Mouse (Mus musculus) thymus, adult 2 months (tissue): Measurements from ENCODE around the gene Dner. TPM values are rescaled to one million over a fixed set of nuclear protein-coding genes. Genes with fewer than 3 reads are reported as not detected.

Experiments
- DNase-seq: peaks from one replicate; pipeline ENCODE4 v3.0.0; 2021
- H3K27ac ChIP-seq: fragments of 200-500 bp; 2 replicates; pipeline ENCODE4 v1.5.1; 2012; ENCODE audit warnings: low read length, control low read depth; ENCODE audit not compliant: control insufficient read depth, insufficient read depth
- H3K27me3 ChIP-seq: fragments of 200-500 bp; 2 replicates; pipeline ENCODE4 v1.6.1; 2012; ENCODE audit warnings: mild to moderate bottlenecking, low read length, moderate library complexity, mixed read lengths; ENCODE audit not compliant: control insufficient read depth, insufficient read depth
- H3K36me3 ChIP-seq: fragments of 200-500 bp; 2 replicates; pipeline ENCODE4 v1.6.1; 2012; ENCODE audit warnings: mild to moderate bottlenecking, low read length, moderate library complexity; ENCODE audit not compliant: control insufficient read depth, insufficient read depth
- H3K4me1 ChIP-seq: fragments of 200-500 bp; replicated peaks from 2 replicates; pipeline ENCODE4 v1.6.1; 2012; ENCODE audit warnings: low read length; ENCODE audit not compliant: control insufficient read depth, insufficient read depth
- H3K4me3 ChIP-seq: fragments of 200-500 bp; 2 replicates; pipeline ENCODE4 v1.5.1; 2012; ENCODE audit warnings: mild to moderate bottlenecking, low read length, control low read depth, moderate library complexity; ENCODE audit not compliant: control insufficient read depth, insufficient read depth
- CTCF ChIP-seq: fragments of 200-500 bp; IDR thresholded peaks from 2 replicates; pipeline ENCODE4 v1.5.1; 2012; ENCODE audit warnings: mild to moderate bottlenecking, control low read depth, low read length, moderate library complexity, borderline replicate concordance; ENCODE audit not compliant: control insufficient read depth, poor library complexity, insufficient read depth; ENCODE audit errors: extremely low read depth
- POLR2A ChIP-seq: fragments of 200-500 bp; IDR thresholded peaks from 2 replicates; pipeline ENCODE4 v1.6.1; 2012; ENCODE audit warnings: mild to moderate bottlenecking, low read length, control low read depth, moderate library complexity; ENCODE audit not compliant: control insufficient read depth, poor library complexity, insufficient read depth; ENCODE audit errors: extremely low read depth
- WGBS: fragments of 180-500 bp; shearing (Covaris S2); methylation state at CpG from one replicate; pipeline ENCODE4 v1.1.7; 2018; 5-methylcytosine and 5-hydroxymethylcytosine counted together
- polyA plus RNA-seq: library from polyadenylated mRNA; depleted of rRNA; stranded (reverse); fragments of >200 nt; gene quantifications from 2 replicates; pipeline ENCODE4 v1.2.3, GENCODE M21; 2012

Gene Dner
- polyA plus RNA-seq, 1 experiment, result 0.22 TPM

DNA sequence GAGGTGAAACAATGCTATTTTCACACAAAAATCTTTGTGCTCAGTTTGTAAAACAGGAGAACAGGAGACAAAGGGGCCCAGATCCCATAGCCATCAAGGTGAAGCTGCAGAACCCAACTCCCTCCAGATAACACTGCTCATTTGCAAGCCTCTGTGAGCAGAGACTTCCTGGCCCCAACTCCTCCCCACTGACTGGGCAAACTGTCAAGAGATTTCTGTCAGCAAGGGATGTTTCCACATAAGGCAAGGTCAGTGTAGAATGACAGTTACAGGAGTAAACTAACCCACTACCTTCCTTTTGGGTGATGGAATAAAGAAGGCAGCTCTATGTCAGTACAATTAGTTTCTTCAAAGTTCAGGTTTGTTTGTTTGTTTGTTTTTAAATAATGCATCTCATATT lies 26.8 kb upstream of the Dner start:
- no peaks in the 10 kb centered on the region for H3K27me3 ChIP-seq
- TF ChIP-seq POLR2A (no peak), CTCF (no peak)
- peaks cover 47% of the 10 kb centered on the region for H3K36me3 ChIP-seq
- H3K4me1 ChIP-seq, result no peaks in the 10 kb centered on the region
- no peak overlapping the region for H3K4me3 ChIP-seq
- DNase-seq, result no peak
- no peak overlapping the region for H3K27ac ChIP-seq

DNA sequence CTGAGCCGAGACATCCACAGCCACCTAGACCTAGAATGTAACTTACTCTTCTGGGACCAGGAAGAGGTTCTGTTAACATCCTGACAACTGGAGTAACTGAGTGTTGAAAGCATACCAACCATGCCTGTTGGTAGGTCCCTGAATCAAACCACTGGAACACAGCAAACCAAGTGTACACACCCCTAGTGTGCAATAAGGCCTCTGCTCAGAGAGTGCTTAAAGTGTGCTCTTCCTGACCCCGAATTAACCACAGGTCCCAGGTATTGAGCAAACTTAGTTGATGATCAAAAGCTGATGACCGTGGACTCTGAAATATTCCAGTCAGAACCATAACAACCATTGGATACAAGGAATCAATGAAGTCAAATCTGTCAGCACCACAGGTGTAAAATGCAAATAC lies 26.4 kb upstream of the Dner start:
- TF ChIP-seq POLR2A (no peak), CTCF (no peak)
- DNase-seq, result no peak
- WGBS, result 100% methylated on average over 3 of the region's 3 CpGs
- Histone ChIP-seq H3K4me1 (no peaks in the 10 kb centered on the region), H3K4me3 (no peak overlapping the region), H3K36me3 (peaks cover 43% of the 10 kb centered on the region), H3K27me3 (no peaks in the 10 kb centered on the region), H3K27ac (no peak overlapping the region)

DNA sequence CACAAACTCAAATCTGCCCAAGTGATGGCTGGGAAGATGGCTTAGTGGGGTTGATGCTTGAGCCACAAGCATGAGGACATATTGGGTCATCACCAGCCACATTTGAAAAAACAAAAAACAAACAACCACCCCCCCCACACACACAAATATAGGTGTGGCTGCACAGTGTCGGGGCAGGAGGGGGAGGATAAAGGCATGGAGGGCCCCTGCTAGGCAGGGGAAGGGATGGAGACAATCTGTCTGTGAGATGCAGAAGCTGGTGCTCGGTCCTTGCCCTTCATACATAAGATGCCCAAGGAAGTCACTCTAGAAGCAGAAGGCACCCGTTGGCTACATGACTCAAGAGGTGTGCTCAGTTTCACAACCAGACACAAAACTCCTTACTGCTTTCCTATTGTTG lies 25.9 kb upstream of the Dner start:
- no peaks in the 10 kb centered on the region for H3K27me3 ChIP-seq
- H3K36me3 ChIP-seq, result peaks cover 43% of the 10 kb centered on the region
- H3K27ac ChIP-seq, result no peak overlapping the region
- WGBS, result 97% methylated on average over 3 of the region's 3 CpGs
- no peaks in the 10 kb centered on the region for H3K4me1 ChIP-seq
- DNase-seq, result no peak
- H3K4me3 ChIP-seq, result no peak overlapping the region
- no peak for TF ChIP-seq POLR2A
- no peak for TF ChIP-seq CTCF

DNA sequence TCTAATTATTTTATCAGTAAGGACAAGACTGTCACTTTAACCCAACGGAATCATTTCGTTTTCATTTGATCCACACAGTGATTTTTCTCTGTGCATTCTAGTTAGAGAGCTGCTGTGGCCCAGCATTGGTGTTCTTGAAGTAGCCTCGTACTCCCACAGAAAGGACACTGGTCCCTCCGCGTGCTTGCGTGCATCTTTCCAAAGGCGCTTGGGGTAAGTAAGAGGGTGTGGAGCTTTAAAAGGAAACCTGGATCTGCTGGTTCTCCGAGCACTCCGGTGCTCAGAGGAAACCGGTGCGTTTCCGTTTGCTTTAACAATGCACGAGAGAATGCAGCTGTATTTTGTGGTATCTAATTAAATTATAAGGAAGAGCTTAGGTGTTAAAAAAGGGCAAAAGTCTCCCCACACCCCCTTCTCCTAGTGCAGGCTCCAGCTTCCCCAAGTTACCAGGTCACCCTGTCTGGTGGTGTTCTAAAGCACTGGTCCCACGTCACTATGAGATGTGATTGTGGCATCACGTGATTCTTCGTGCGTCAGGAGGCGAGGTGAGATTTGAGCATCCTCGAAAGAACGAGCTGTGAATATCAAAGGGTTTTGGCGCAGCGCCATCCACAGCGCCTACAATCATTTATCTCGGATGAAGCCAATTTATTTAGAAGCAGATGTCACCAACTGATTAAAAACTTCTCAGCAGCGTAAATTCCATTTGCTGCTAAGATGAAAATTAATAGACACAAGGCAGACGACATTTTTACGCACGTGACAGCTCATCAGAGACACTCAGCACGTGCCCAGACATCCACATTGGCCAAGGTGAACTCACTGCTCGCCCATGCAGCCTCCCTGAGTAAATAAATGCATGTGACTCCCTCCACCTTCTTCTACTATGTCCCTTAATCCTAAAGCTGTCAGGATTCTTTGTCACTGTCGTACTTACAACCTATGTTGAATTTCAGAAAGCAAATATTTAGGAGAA lies 14.1 kb upstream of the Dner start:
- Histone ChIP-seq H3K4me3 (no peak overlapping the region), H3K36me3 (no peaks in the 10 kb centered on the region), H3K27me3 (no peaks in the 10 kb centered on the region), H3K27ac (no peak overlapping the region), H3K4me1 (no peaks in the 10 kb centered on the region)
- DNase-seq, result no peak
- 18% methylated on average over 31 of the region's 31 CpGs for WGBS
- no peak for TF ChIP-seq CTCF
- no peak for TF ChIP-seq POLR2A

DNA sequence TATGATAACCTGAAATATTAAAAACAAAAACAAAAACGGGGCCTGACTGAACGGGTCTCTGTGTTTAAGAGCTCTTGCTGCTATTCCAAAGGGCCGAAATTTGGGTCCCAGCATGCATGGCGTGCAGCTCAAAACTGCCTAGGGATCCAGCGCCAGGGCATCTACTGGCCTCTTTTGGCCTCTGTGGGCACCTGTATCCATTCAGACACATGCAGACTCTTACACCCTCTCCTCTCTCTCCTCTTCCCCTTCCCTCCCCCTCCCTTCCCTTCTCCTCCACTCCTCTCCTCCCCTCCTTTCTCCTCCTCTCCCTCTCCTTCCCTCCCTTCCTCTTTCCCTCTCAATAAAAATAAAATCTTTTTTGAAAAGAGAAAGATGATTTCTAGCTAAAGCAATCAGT lies 13.4 kb upstream of the Dner start:
- H3K36me3 ChIP-seq, result no peaks in the 10 kb centered on the region
- no peaks in the 10 kb centered on the region for H3K27me3 ChIP-seq
- DNase-seq, result no peak
- TF ChIP-seq CTCF (no peak), POLR2A (no peak)
- H3K4me3 ChIP-seq, result no peak overlapping the region
- 34% methylated on average over 5 of the region's 5 CpGs for WGBS
- no peak overlapping the region for H3K27ac ChIP-seq
- H3K4me1 ChIP-seq, result no peaks in the 10 kb centered on the region

DNA sequence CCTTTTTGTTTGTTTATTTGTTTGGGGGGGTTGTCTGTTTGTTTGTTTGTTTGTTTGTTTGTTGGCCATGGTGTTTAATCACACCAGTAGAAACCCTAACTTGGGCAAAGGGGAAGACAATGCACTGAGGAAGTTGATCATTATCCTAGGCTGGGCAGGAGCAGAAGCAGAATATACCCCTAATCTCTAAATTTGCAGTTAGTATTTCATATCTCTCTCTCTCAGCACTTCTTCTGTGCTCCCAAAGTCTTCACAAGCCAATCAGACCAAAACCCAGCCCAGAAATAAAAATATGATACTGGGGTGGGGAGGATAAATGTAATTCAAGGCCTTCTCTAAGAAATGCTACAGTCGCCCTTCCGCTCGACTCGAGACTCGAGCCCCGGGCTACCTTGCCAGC lies 4.2 kb upstream of the Dner start:
- WGBS, result 97% methylated on average over 6 of the region's 6 CpGs
- peaks cover 3% of the 10 kb centered on the region; the same call in 1 of the 2 replicates for H3K27me3 ChIP-seq
- H3K27ac ChIP-seq, result no peak overlapping the region
- peaks cover 3% of the 10 kb centered on the region for H3K4me1 ChIP-seq
- no peak overlapping the region for H3K4me3 ChIP-seq
- TF ChIP-seq POLR2A (no peak), CTCF (no peak)
- no peak for DNase-seq
- no peaks in the 10 kb centered on the region for H3K36me3 ChIP-seq
